Mouse (Mus musculus): Measurements from ENCODE around the gene Chd5. TPM values are rescaled to one million over a fixed set of nuclear protein-coding genes. Genes with fewer than 3 reads are reported as not detected.

The Chd5 gene
- polyA plus RNA-seq (2014; fragmentation: Illumina TruSeq; extraction: RNeasy Lipid Tissue Mini Kit (QIAGEN cat#74804); ENCODE audit: low read depth, low replicate concordance), result 1.6 TPM

DNA sequence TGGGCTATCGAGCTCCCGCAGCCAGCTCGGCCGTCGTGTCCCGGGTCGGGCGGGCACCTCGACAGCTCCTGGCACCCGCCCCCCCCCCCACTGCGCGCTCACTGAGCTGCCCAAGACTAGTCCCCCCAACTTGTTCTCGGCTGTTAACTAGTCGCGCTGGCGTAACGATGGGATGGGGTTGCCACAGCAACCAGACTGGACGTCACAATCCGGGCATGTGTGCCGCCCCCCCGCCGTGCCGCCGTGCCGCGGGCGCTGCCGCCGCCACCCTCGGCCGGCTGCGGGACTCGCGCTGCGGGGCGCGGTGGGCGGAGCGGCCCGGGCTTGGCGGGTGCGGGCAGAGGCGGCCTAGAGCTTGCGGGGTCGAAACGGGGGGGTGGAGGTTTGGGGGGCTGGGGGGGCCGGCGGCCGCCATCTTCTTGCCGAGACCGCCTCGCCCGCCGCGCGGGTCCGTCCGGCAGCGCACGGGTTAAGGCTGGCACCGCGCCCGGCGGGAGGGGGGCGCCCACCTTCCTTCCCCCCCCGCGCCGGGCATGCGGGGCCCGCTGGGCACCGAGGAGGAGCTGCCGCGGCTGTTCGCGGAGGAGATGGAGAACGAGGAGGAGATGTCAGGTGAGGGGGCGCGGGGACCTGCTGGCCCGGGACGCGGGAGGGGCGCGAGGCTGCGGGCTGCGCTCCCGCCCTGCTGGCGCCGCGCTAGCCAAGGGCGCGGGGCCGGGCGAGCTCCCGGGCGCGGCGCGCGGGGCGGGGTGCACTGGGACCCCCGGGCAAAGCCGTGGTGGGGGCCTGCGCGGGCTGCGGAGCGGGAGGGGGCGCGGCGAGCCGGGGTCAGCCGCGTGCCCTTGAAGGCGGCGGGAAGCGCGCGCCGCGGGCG, at the start of gene Chd5:
Chd5 (plus strand) TSS at position 233 of the 874 bp plus-strand sequence.

DNA sequence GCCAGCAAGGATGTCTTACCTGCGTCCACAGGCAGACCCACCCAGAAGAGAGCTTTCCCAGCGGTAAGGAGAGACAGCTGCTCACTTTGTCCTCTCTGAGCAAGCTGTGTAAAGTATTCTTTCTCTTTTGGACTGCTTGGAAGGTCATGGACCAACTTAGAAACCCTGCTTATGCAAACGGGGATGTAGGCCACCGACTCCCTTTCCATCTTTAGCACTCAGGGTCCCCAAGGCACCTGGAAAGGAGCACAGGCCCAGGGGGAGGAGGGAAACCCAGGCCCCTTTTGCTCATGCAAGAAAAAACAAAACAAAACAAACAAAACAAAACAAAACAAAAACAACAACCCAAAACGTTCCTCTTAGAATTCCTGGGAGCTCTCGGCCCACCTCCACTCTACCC, 46.9 kb upstream of the Chd5 start, which contains the start of gene Hes3:
Hes3 (minus strand) TSS at position 101 of the 400 bp plus-strand sequence.

DNA sequence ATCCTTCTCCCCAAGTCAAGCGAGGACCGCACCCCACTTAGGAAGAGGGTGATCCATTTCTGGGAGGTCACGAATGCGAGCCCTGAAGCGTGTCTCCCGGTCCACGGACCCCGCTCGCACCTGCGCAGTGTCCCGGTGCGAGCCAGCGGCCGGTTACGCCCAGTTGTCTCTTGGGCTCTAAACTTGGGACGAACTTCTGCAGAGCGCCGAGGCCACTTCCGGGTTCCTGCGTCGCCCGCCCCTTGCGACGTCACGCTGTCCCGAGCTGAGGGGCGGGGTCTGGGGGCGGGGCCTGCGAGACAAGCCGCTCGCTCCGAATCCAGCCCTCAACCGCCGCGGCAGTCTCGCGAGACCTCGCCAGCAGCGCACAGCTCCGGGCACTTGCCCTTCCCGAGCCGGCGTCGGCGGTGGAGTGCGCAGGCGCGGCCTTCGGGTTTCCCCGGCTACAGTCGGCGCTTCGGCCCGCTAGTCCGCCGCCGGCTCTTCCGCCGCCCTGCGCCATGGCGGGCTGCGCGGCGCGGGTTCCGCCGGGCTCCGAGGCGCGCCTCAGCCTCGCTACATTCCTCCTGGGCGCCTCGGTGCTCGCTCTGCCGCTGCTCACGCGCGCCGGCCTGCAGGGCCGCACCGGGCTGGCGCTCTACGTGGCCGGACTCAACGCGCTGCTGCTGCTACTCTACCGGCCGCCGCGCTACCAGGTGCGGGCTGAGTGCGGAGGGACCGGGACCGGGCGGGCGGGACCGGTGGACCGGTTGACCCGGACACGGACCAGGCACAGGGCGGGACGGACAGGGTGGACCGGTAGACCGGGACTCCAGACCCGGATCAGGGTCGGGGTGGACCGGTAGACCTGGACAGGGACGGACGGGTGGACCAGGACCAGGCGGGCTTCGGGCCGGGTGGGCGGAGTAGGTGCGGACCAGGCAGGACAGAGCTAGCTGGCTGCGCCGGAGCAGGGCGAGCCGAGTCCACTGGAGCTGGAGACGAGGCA, 41.3 kb upstream of the Chd5 start, which contains the start of gene Icmt:
Icmt (plus strand) TSS at position 354 of the 988 bp plus-strand sequence.

DNA sequence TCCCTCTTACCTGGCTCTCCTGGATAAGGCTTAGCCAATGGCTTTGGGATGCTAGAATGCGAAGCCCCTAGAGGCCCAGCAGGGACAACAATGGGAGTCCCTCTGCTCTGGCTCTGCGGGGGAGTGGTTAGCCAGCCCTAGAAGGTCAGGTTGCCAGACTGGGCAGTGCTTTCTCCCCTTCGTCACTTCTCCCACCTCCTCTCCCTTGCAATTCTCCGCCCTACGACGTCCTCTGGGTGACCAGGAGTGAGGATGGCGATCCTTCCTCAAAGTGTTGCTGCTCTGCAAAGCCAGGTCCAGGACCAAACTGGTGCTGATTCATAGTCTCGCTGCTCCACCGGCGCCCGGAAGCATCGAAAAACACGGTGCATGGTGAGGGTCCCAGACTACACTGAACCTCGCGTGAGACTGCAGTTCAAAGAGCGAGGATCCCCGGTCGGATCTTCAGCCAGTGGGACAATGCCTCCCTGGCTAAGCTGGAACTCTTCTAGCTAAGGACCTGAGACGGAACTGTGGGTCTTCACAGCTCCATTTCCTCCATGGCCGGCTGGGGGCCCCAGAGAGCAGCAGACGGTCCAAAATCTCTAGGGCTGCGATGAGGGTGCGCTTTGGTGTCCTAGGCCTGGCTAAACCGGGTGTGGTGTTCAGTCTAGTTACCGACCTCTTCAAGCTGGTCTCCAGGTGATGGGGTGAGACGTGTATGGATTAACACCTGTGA, 19.8 kb upstream of the Chd5 start, which contains the start of gene Rnf207:
Rnf207 (minus strand) TSS at position 477 of the 718 bp plus-strand sequence.

DNA sequence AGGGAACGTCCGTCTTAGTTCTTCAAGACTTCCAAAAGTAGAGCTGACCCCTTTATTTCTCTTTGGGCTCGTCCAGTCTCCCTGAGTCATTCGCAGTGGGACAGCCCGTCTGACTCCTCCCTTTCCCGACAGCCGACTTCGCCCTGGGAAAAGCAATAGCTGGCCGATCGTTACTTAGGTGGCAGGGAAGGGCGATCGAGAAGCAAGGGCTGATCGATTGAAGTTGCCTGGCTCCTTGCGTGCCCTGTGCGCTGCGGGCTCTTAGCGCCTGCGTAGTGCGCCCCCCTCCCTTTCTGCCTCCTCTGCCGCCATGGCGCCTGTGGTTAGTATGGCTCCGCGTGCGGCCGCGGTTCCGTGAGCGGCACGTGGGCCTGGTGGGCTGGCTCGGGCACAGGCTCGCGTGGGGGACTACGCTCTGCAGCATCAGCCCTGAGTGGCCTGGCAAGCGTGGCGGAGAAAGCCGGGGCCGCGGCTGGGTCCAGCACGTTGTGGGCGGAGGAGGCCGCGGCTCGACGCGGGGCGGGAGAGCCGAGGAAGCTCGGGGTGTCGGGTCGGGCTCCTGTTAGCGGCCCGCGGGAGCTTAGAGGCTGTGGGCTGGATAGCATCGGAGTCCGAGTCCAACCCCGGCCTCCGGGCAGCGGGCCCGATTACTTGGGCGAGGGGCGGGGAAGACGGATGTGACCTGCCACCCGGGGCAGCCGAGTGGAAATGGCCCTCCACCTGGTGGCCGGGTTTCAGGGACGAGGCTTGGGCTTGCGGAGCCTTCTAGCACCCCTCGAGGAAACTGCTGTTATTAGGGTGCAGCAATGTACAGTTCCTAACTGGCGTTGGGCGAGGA, 12.7 kb upstream of the Chd5 start, which contains the start of gene Rpl22:
Rpl22 (plus strand) TSS at position 169 of the 838 bp plus-strand sequence.

Other genes starting within 250 kb of the Chd5 start
- gene Tnfrsf25, start 222.7 kb upstream of the Chd5 start, polyA plus RNA-seq (2014; fragmentation: Illumina TruSeq; extraction: RNeasy Lipid Tissue Mini Kit (QIAGEN cat#74804); ENCODE audit: low read depth, low replicate concordance), result 6.8 TPM
- gene Espn, start 186.3 kb upstream of the Chd5 start, polyA plus RNA-seq (2014; fragmentation: Illumina TruSeq; extraction: RNeasy Lipid Tissue Mini Kit (QIAGEN cat#74804); ENCODE audit: low read depth, low replicate concordance), result 71.0 TPM
- 0.38 TPM for gene Hes2, start 179.8 kb upstream of the Chd5 start, polyA plus RNA-seq (2014; fragmentation: Illumina TruSeq; extraction: RNeasy Lipid Tissue Mini Kit (QIAGEN cat#74804); ENCODE audit: low read depth, low replicate concordance)
- gene Acot7, start 160.5 kb upstream of the Chd5 start, polyA plus RNA-seq (2014; fragmentation: Illumina TruSeq; extraction: RNeasy Lipid Tissue Mini Kit (QIAGEN cat#74804); ENCODE audit: low read depth, low replicate concordance), result 37.1 TPM
- 13.3 TPM for gene Gpr153, start 64.4 kb upstream of the Chd5 start, polyA plus RNA-seq (2014; fragmentation: Illumina TruSeq; extraction: RNeasy Lipid Tissue Mini Kit (QIAGEN cat#74804); ENCODE audit: low read depth, low replicate concordance)
- gene Hes3, start 47.0 kb upstream of the Chd5 start, polyA plus RNA-seq (2014; fragmentation: Illumina TruSeq; extraction: RNeasy Lipid Tissue Mini Kit (QIAGEN cat#74804); ENCODE audit: low read depth, low replicate concordance), result not detected
- gene Icmt, start 41.4 kb upstream of the Chd5 start, polyA plus RNA-seq (2014; fragmentation: Illumina TruSeq; extraction: RNeasy Lipid Tissue Mini Kit (QIAGEN cat#74804); ENCODE audit: low read depth, low replicate concordance), result 32.9 TPM
- gene Rnf207, start 19.7 kb upstream of the Chd5 start, polyA plus RNA-seq (2014; fragmentation: Illumina TruSeq; extraction: RNeasy Lipid Tissue Mini Kit (QIAGEN cat#74804); ENCODE audit: low read depth, low replicate concordance), result 2.8 TPM
- gene Rpl22, start 12.9 kb upstream of the Chd5 start, polyA plus RNA-seq (2014; fragmentation: Illumina TruSeq; extraction: RNeasy Lipid Tissue Mini Kit (QIAGEN cat#74804); ENCODE audit: low read depth, low replicate concordance), result 632 TPM
- gene Nphp4, start 138.1 kb downstream of the Chd5 start, polyA plus RNA-seq (2014; fragmentation: Illumina TruSeq; extraction: RNeasy Lipid Tissue Mini Kit (QIAGEN cat#74804); ENCODE audit: low read depth, low replicate concordance), result 1.5 TPM
- gene Kcnab2, start 139.2 kb downstream of the Chd5 start, polyA plus RNA-seq (2014; fragmentation: Illumina TruSeq; extraction: RNeasy Lipid Tissue Mini Kit (QIAGEN cat#74804); ENCODE audit: low read depth, low replicate concordance), result 3.7 TPM

All from adipose tissue, adult 10 weeks (tissue).